Mouse (Mus musculus): Measurements from ENCODE around the gene Spp2.

Gene Spp2

DNA sequence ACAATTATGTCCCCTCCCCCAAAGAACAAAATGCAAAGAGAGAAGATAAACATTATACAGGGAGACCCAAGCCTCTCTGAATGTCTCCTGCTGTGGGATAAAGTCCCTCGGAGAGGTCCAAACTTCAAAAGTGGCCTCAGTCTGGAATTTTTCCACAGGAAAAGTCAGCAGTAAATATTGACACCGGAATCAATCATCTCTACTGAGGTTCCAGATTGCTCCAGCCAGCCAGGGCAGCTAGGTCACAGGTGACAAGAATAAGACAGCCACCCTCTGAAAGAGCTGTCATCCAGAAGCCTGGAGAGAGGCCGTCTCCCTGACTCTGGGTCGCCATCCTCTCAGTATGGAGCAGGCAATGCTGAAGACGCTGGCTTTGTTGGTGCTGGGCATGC lies at the start of gene Spp2:
TSS of gene Spp2 (plus strand) at position 155 of the 392 bp plus-strand sequence.
- DNase-seq (ENCODE audit: low read depth), result no peak

DNA sequence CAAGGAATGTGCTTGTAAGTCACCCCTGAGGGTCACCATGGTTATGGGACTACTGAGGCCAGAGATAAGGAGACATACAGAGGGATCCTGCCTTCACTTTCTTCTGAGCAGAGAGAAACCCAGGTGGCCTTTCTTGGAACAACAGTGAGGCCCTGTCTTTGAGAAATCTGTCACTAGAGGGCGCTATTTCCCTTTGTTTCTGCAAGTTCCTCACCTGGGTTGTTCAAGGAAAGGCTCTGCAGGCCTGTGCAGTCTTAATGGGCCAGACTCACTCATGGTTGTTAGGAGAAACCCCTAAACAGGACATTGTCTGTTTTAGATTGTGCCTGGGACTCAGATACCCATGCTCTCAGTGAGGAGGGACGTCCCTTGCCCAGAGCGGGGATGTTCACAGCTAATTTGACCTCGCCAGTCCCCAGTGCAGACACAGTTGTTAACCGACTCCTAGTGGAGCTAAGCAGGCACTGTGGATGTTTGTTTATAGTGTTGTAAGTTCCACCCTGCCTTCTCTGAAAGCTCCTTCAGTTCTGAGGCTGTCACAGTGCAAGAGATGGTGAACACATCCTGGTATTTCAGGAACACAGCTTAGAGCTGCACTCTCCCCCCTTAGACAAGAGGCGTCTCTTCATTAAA lies 49.2 kb upstream of the Spp2 start:
- peak; percentile 42 for DNase-seq (ENCODE audit: low read depth)

DNA sequence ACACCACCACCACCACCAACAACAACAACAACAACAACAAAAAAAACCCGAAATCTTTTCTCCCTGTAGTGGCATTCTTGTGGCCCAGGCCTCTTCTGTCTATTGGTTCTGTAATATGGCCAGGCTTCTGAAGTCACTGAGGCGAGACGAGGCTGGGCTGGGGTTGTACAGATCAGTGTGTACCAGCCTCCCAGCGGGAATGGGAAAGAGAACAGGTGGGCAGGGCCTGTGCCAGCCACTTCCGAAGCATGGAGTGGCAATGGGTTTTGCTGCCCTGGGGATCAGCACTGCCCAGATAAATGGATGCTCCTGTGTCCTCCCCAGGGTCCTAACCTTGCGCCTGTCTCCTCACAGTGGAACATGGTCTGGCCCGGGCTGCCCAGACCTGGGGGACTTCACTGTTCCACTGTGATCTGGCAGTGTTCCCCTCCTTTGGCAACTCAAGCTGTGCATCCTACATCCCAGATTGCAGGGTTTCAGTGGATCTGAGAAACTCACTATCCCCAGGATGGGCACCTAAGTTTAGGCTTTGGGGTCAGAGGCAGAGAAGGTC lies 48.6 kb upstream of the Spp2 start:
- DNase-seq (ENCODE audit: low read depth), result no peak

DNA sequence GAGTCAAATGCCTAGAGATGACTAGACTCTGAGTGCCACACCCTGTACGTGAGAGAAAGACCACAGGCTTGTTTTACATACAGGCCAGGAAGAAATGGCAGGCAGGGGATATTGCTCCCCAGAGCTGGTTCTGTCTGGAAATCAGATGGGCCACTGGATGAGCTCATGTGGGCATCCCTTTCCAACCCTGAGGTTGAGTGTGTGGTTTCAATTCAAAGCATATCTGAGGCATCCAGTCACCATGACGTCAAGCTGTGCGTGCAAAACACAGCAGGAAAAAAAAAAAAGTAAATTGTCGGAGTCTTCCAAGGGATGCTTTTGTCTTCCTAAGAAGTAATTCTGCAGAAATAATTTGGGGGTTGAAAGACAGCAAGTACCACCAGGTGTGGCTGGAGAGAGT lies 45.7 kb upstream of the Spp2 start:
- DNase-seq (ENCODE audit: low read depth), result no peak

DNA sequence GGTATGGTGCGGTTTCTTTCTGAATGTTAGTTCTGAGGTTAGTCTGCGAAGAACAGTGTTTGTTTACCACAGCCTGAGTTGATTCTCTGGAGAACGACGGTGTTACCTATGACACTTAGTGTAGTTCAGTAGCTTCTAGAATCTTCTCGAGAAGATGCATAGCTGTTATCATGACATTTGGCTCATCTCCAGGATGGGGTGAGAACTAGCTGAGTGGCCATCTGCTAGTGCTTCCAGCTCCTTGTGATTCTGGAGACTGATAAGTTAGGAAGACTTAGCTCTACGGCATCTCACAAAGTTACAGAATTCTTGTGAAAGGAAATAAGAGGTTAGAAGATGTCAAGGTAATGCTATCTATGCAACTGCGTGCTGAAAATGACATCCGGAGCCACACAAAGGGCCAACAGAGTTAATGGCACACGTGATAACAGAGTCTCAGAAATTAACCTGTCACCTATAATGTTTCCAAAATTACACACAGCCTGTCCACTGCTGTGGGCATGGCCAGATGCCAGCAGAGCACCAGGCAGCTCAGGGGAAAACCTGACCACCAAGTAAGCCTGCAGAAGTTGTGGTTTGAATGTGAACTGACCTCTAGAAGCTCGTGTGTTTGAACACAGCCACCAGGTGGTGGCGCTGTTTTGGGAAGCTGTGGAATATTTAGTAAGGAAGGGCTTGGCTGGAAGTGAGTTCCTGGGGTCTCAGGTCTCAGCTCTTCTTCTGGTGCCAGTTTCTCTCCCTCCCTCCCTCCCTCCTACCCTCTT lies 39.7 kb upstream of the Spp2 start:
- DNase-seq (ENCODE audit: low read depth), result no peak

DNA sequence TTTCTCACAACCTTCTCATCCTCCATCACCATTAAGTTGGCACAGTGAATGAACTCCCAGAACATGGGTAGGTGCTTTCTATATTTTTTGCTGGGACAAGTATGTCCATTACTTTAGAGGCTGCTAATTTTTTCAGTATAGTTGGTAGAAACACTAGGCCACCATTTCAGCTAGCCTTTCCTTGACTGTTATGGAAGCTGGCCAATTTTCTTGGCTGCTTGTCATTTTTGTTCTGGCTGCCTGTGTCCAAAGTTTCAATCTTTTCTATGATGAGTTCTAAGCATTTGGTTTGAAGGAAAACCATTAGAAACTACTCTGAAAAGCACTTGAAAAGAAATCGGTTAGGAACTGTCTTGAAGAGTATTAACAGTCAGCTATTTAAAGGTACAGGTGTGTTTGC lies 28.3 kb upstream of the Spp2 start:
- DNase-seq (ENCODE audit: low read depth), result no peak

DNA sequence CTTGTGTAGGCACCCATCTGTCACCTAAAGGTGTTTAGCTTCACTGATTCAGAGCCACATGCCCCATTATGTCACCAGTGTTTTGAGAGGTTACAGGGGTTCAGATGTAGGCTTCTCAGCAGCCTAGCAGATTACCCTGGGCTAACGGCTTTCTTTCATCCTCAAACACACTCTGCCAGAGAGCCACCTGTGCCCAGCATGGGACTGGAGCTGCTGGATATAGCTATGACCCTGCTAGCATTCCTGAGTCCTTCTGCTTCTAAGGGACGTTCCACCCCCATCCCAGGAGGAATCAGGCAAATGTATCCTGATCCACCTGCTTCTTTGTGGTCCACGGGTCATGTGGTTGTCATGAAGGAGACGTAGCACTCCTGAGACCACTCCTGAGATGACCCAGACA lies 15.1 kb upstream of the Spp2 start:
- DNase-seq (ENCODE audit: low read depth), result no peak

DNA sequence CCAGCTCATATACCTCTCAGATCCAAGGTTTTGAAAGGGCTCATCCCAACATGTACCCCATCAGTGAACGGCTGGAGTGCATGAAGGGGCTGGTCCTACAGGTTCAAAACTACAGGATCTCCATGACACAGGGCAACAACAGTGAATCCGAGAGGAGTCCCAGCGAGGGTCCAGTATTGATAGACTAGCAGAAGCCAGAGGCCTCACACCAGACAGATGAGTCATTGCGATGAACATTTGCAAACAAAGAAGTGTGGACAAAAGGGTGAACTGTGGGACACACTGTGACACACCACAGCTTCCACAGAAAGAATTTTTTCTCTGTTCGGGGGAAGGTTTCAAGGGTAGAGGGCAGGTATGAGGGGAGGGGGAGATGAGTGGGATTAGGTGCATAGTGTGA lies 13.4 kb upstream of the Spp2 start:
- no peak for DNase-seq (ENCODE audit: low read depth)

DNA sequence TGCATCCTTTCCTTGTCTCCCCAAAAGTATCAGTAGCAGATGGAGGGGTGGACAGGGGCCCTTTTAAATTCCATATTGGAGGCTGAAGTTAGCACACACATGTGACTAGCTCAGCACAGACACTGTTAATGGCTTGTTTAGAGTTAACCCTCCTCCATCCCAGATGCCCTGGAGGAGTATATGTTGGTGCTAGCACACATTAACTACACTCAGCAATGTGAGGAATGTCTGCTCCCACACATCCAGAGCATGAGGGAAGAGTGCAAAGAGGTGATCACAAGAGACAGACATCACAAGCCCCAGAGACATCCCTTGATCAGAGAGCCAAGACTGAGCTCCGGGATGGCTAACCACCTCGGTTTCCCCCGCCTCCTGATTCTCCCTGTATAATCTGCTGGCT lies 3.4 kb upstream of the Spp2 start:
- DNase-seq (ENCODE audit: low read depth), result no peak

DNA sequence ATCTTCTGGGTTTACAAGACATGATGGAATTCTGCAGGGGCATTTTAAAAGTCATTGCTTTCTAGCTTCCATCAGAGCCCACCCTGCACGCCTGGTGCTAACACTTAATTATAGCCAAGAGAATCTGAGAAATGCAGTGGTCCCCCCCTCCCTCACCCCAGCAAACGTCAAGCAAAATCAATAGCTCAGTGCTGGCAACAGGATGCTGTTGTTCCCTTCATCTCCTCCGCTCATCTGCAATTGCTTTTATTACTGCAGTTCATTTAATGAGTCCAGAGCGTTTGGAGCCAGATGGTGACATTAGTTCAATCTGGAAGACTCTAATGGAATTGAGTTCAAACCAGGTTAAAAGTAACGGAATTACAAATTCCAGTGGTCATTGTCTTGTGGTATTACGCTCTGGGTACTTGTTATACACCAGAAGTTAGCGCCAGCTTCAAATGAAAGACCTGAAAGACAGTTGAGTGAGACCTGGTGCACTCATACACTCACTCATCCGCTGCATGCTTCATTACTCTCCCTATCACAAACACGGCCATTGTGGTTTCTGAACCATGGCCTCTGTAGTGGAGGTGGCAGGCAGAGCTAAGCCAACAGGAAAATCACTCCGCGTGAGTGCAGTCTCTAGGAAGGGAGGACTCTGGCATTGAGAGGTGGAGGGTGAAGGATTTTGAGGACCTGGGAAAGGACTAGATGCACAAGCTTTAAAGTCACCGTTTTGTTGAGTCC lies 519 bp upstream of the Spp2 start:
- no peak for DNase-seq (ENCODE audit: low read depth)

DNA sequence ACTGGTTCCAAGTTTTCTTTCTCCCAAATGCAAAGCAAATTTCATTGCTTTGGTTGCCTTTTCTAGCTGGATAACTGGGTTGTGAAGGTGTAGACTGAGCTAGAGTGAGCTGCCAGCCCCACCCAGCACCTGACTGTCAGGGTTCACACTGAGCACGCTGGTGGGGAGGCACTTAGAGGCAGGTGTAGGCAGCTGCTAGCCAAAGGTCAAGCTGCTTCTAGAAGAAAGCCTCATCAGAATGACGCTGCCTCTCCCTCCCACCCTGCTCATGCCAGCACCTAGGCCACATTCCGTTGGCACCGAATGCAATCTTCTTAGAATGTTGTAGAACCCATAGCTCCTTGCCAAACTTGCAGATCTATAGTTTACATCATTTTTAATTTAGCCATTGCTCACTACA lies 1.6 kb downstream of the Spp2 start:
- no peak for DNase-seq (ENCODE audit: low read depth)

DNA sequence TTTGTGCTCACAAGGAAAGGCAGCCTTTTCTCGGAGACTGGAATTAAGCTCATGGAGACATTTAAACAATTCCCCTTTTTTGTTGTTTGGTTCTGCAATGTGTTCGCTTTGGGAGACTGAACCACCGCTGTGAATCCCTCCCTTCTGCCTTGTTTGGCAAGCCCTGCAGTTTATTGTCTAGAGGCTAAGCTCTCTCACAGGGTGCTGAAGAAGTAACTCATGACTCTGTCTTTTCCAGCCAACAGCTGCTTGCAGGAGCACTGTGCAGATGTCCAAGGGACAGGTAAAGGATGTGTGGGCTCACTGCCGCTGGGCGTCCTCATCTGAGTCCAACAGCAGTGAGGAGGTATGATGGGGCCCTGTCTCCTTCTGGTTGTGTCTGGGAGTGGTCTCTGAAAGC lies 5.3 kb downstream of the Spp2 start:
- DNase-seq (ENCODE audit: low read depth), result no peak

DNA sequence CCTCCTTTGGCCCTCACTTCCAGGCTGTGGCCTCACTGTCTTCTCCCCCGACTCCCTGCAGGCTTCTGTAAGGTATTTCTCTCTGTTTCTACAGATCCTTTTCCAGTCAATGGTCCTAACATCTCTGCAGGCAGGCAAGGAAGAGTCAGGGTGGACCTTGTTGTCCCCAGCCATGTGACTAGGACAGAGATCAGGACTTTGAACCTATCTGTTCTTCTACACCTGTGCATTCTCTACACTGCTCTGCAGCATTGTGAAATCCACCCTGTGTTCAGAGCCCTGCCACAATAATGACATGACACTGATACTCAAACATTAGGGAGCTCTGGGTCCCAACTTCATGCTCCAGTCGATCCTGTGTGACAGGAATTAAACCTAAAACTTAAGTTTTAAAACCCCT lies 12.2 kb downstream of the Spp2 start:
- no peak for DNase-seq (ENCODE audit: low read depth)

DNA sequence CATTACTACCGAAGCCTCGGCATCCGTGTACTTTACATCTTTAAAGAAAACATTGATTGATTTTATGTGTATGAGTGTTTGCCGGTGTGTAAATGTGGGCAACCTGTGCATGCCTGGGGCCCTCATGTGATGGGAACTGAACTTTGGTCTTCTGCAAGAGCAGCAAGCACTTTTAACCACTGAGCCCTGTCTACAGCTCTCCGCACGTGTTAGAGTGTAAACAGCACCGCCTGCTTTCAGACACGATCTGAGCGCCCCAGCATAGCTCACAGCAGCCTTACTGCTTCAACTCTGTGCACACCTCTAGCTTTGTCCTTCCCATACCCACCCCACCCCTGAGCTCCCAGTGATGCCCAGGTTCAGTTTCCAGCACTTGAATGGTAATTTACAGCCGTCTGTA lies 15.3 kb downstream of the Spp2 start:
- no peak for DNase-seq (ENCODE audit: low read depth)

DNA sequence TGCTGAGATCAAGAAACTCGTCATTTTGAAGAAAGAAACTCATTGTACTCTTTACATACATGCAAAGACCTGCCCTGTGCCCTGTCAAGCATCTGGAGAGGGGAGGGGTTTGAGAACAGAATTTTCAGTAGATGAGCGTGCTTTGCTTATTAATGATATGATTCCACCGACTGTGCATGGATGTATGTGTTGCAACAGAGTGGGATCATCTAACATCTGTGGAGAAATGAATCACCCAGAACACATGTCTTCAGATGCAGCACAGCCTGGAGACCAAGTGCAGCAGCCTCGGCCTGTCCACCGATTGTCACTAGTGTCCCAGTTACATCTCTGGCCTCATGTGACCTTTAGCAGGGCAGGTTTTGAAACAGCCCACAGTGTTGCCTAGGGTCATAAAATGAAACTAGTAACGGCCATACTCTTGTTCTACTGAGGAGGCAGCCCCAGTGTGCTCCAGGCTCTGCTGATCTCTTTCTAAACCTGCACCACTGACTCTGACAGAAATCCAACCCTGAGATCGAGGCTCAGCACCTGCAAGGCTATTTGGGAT lies 16.2 kb downstream of the Spp2 start:
- DNase-seq (ENCODE audit: low read depth), result no peak

DNA sequence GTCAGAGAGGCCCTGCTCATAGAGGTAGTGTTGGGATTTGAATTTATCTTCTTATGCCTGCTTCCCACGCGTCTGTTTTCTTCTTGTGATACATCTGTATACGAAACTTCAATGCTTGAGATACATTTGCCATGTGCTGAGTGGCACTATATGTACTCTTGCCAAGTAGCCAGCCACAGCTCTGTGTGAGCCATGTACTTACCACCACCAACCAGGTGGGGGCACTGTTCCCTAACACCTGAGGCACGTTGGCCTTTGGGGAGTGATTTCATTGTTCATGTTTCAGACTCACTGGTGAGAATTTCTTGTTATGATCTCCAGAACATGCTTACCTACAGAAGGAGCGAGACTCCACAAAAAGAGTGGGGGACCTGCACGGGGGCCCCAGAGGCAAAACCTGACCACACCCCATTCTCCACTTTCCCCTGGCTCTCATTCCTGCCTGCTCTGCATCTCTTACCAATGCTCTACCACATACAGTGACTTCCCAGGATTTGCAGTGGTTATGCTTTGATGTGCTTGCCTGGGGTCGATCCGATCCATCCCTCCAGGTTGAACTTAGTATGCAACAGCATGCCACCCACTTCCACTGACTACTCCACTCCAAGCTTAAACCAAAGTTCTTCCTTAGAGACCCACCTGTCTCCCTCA lies 18.0 kb downstream of the Spp2 start:
- DNase-seq (ENCODE audit: low read depth), result peak; percentile 41

DNA sequence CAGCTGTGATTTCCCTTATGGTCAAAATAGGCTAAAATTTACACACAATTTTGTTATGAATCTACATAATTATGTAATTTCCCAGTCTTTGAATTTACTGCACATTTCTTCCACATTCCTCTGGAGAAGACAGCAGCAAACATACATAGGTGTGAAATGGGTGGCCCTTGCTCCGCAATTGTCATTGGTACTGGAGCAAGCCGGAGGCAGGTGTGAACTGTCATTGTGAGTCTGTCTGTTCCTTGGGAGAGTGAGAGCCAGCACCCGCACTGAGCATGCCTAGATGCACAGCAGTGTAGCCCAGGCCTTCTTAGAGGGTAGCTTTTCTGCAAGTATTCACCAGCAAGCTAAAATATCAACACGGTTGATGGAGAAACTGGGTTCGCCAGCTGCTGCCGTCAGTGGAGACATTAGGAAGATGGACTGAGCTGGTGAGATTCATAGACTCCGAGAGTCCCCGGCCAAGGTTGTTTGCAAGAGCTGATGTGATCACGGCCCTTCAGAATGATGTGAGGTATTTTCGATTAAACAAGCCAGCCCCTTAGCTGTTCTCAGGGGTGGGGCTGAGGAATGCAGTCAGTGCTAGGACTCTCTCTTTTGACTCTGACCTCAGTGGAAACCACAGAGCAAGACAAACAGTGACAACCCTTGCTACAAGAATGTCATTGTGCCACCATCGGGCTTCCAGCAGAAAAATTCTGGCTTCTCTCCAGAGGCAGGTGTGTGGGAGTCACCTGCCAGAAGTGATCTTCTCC lies 21.4 kb downstream of the Spp2 start:
- DNase-seq (ENCODE audit: low read depth), result no peak

DNA sequence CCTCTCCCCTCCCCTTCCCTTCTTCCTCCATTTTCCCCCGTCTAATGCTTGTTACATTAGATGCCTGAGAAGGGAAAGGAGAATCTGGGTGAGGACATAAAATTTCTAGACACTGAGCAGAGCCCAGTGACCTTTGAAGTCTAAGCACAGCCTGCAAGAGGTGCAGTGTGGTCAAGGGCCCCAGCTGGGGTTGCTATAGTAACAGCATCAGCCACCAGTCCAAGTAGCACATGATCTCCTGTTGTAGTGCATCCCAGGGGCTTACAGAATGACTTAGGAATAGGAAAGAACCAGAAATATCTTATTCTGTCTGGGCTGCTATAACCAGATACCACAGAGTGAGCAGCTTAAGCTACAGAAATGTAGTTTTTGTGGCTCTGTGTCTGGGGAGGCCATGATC lies 22.7 kb downstream of the Spp2 start:
- no peak for DNase-seq (ENCODE audit: low read depth)

DNA sequence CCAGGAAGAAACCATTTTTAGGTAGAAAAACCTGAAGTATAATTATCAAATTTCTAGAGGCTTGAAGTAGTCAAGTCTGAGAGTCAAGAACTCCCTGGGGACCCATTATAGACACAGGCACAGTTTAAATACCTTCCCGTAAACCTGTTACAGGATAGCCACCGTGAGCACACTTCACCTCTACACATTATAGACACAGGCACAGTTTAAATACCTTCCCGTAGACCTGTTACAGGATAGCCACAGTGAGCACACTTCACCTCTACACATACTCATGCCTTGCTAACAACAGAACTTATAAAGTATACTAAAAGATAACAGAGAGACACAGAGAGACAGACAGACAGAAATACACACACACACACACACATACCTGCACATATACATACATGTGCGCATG lies 24.5 kb downstream of the Spp2 start:
- DNase-seq (ENCODE audit: low read depth), result no peak

DNA sequence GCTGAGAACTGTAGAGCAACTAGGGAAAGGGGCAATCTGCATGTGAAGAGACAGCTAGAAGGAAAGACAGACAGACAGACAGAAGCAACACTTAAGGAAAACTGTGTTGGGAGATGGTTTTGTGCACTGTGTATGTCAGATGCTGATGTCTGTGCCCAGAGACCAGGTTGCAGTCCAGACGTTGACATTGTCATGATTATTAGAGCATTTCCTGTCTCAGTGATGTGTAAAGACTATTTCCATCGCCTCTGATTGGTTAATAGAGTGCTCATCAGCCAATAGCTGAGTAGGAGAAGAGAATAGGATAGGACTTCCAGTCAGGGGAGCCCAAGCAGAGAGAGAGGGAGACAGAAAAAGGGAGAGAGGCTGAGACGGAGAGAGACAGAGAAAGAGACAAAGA lies 25.8 kb downstream of the Spp2 start:
- no peak for DNase-seq (ENCODE audit: low read depth)

DNA sequence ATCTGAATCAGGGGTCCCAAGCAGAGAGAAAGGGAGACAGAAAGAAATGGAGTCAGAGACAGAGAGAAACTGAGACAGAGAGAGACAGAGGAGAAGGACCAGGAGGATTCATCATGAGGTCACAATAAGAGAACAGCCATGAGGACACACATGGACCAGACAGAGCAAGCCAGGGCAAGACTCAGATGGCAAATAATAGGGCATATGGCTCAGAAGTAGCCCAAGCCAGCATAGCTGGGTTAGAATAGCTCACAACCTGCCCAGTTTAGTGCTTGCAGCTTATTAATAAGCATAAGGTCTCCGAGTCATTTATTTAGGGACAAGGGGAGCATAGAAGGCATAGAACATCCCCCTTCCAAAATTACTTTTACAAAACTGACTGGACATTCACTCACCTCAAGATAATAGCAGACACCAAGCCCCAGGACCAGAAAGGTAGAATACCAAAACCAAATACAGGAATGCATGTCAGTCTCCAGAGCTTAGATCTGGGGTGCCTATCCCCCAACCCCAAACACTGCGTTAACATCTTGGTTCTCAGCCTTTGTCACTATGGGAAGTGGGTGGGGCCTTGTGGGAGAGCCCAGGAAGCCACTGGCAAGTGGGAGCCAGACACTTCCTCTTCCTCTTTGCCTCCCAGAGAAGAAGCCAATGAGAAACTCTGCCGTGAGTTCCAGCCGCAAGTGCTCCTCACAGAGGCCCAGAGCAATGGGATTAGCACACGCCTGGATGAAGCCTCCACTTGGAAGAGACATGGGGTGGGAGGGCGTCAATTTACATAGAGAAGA lies 26.5 kb downstream of the Spp2 start:
- no peak for DNase-seq (ENCODE audit: low read depth)
